Mouse (Mus musculus) kidney, adult 9 months (tissue): ENCODE results near the gene Dusp7.

Experiments
- DNase-seq: peaks from one replicate; pipeline ENCODE4 v3.0.0; 2022

Gene Dusp7

GRCm38 (mm10) chr9:106421865-106422160, 53.4 kb downstream of the Dusp7 start:
- peak; percentile 93 for DNase-seq
